8 mouse cellular contexts compared by ENCODE assay signal in the genomic region with DNA sequence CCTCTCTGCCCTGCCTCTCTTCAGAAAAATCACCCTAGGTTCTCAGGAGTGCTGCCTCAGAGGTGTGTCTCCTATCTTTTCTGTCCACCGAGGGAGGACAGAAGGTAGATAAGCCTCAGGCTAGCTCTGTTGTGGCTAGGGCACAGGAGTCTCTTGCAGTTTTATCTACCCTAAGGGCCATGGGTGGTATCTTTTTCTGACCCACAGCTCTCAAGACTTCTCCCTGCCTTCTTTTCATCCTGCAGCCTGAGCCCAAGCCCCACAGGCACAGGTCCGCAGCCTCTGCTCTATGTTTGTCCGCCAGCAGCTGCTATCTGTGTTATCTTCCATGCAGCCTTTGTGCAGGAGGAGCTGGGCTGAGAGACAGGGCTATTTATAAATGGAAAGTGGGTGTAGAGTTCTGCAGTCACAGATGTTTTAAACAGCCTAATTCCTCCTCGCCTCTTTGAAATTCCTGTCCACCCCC. TPM values are rescaled to one million over a fixed set of nuclear protein-coding genes. Genes with fewer than 3 reads are reported as not detected.
DNase-seq lines count a peak whose midpoint lies in the region; ATAC-seq and TF ChIP-seq lines count a peak whose summit lies in the region.

No protein-coding gene starts in this region.

- TF ChIP-seq POLR2A in MEL (IDR thresholded peaks at IDR 0.05; ENCODE audit: control insufficient read depth in 1 of 2, insufficient read depth in 1 of 2, low read depth in 1 of 2, low read length in 2 of 2, poor library complexity in 1 of 2) = no peak

- H3K9ac ChIP-seq in MEL (ENCODE audit: control insufficient read depth, low read depth, low read length, poor library complexity, severe bottlenecking) = no peak overlapping the region

- TF ChIP-seq RAD21 in MEL (IDR thresholded peaks at IDR 0.05; ENCODE audit: low read depth, low read length) = no peak

- H3K4me3 ChIP-seq in MEL (ENCODE audit: control insufficient read depth in 1 of 2, insufficient read depth in 1 of 2, low read depth in 2 of 2, low read length in 2 of 2) = peak overlapping the region in 1 of 2 experiments; percentile 23; a peak in 1 of 4 replicates

- ATAC-seq in erythroblast, adult 5-6 weeks (replicated peaks; ENCODE audit: low FRiP score, poor library complexity, severe bottlenecking) = peak; percentile 71

- TF ChIP-seq CTCF in MEL (IDR thresholded peaks at IDR 0.05 in 2 of 3, conservative IDR thresholded peaks at IDR 0.05 in 1 of 3; ENCODE audit: control insufficient read depth in 1 of 3, insufficient read depth in 1 of 3, low read depth in 2 of 3, low read length in 3 of 3, poor library complexity in 1 of 3, severe bottlenecking in 1 of 3) = no peak

- no peaks in the 10 kb centered on the region for H3K9me3 ChIP-seq in MEL (replicated peaks; ENCODE audit: insufficient read depth, low read length)

- no peaks in the 10 kb centered on the region for H3K79me2 ChIP-seq in MEL (ENCODE audit: control insufficient read depth, insufficient read depth, low read length, poor library complexity)

- peak overlapping the region; percentile 66 for H3K27ac ChIP-seq in MEL (ENCODE audit: control insufficient read depth, low read depth, low read length)

- H3K27me3 ChIP-seq in MEL (ENCODE audit: control insufficient read depth in 1 of 2, insufficient read depth in 2 of 2, low read length in 2 of 2) = no peaks in the 10 kb centered on the region

- H3K36me3 ChIP-seq in MEL (ENCODE audit: control insufficient read depth in 1 of 2, insufficient read depth in 2 of 2, low read length in 2 of 2) = peaks cover 1 to 25% of the 10 kb centered on the region in 2 experiments; a peak in 3 of 4 replicates

- TF ChIP-seq EP300 in MEL (IDR thresholded peaks at IDR 0.05; ENCODE audit: low read depth in 1 of 2, low read length in 2 of 2) = peak; percentile 66 to 76

- DNase-seq in heart, adult 11 months = peak; percentile 95
- no peak for DNase-seq in heart, postnatal 25 days (ENCODE audit: low spot score)
- DNase-seq in MEL (ENCODE audit: low read depth, low spot score) = peak; percentile 74
- DNase-seq in left cerebral cortex, postnatal 14 days (ENCODE audit: low spot score in 2 of 2) = peak; percentile 65 to 79
- DNase-seq in right cerebral cortex, adult 2 months (ENCODE audit: low spot score in 2 of 2) = peak; percentile 64 to 66
- no peak for DNase-seq in kidney, postnatal 14 days
- no peak for DNase-seq in cerebellum, adult 11-12 months

- peaks cover 20 to 24% of the 10 kb centered on the region in 2 experiments for H3K4me1 ChIP-seq in MEL (ENCODE audit: control insufficient read depth in 1 of 2, insufficient read depth in 2 of 2, low read length in 2 of 2)

- intact Hi-C loops in heart, postnatal 25 days (cut with DNase I) = no loop called here
- intact Hi-C loops in left cerebral cortex, postnatal 14 days (cut with DNase I) = loop anchor here (10.0 kb wide), 1 partner anchor 95 kb away; no protein-coding TSS in a partner anchor

TF ChIP-seq in MEL, 35 proteins besides CTCF, POLR2A, EP300 and RAD21:
- TF ChIP-seq MAFK (IDR thresholded peaks at IDR 0.05; ENCODE audit: borderline replicate concordance, low read depth, low read length) = no peak
- TF ChIP-seq ZMIZ1 (IDR thresholded peaks at IDR 0.05; ENCODE audit: low read depth, low read length) = no peak
- TF ChIP-seq BHLHE40 (IDR thresholded peaks at IDR 0.05; ENCODE audit: borderline replicate concordance, low read depth, low read length) = no peak
- TF ChIP-seq ZNF384 (IDR thresholded peaks at IDR 0.05; ENCODE audit: low read depth, low read length) = no peak
- peak; percentile 63 for TF ChIP-seq TAL1 (IDR thresholded peaks at IDR 0.05; ENCODE audit: low read length)
- no peak for TF ChIP-seq E2F4 (IDR thresholded peaks at IDR 0.05; ENCODE audit: borderline replicate concordance, low read depth, low read length)
- 0 out of 2 replicates have a peak, but pooled peaks have one; percentile 24 for TF ChIP-seq SMC3 (IDR thresholded peaks at IDR 0.05; ENCODE audit: low read depth, low read length)
- no peak for TF ChIP-seq KAT2A (conservative IDR thresholded peaks at IDR 0.05; ENCODE audit: low read depth, low read length)
- peak; percentile 39; the same call in 1 of the 2 replicates for TF ChIP-seq SIN3A (IDR thresholded peaks at IDR 0.05; ENCODE audit: low read length)
- TF ChIP-seq HCFC1 (IDR thresholded peaks at IDR 0.05; ENCODE audit: low read depth, low read length) = no peak
- no peak for TF ChIP-seq MYB (IDR thresholded peaks at IDR 0.05; ENCODE audit: low read depth, low read length)
- TF ChIP-seq MYC (IDR thresholded peaks at IDR 0.05; ENCODE audit: low read depth, low read length) = no peak
- no peak for TF ChIP-seq JUND (IDR thresholded peaks at IDR 0.05; ENCODE audit: low read depth, low read length)
- TF ChIP-seq POLR2AphosphoS2 (IDR thresholded peaks at IDR 0.05; ENCODE audit: low read length) = no peak
- no peak for TF ChIP-seq CHD1 (IDR thresholded peaks at IDR 0.05; ENCODE audit: low read depth, low read length)
- peak; percentile 73 for TF ChIP-seq ETS1 (IDR thresholded peaks at IDR 0.05; ENCODE audit: low read depth, low read length)
- peak; percentile 79 for TF ChIP-seq TCF12 (IDR thresholded peaks at IDR 0.05; ENCODE audit: low read depth, low read length)
- TF ChIP-seq ZKSCAN1 (IDR thresholded peaks at IDR 0.05; ENCODE audit: low read depth, low read length) = no peak
- no peak for TF ChIP-seq NELFE (IDR thresholded peaks at IDR 0.05; ENCODE audit: low read depth, low read length)
- TF ChIP-seq MAZ (IDR thresholded peaks at IDR 0.05; ENCODE audit: low read depth, low read length) = no peak
- no peak for TF ChIP-seq UBTF (IDR thresholded peaks at IDR 0.05; ENCODE audit: borderline replicate concordance, insufficient read depth, low read depth, low read length)
- TF ChIP-seq GATA1 (IDR thresholded peaks at IDR 0.05; ENCODE audit: low read depth, low read length) = peak; percentile 79
- no peak for TF ChIP-seq USF2 (IDR thresholded peaks at IDR 0.05; ENCODE audit: borderline replicate concordance in 1 of 2, insufficient read depth in 1 of 2, low read depth in 1 of 2, low read length in 2 of 2)
- TF ChIP-seq TBP (IDR thresholded peaks at IDR 0.05; ENCODE audit: low read depth, low read length) = no peak
- no peak; the same call in 1 of the 2 replicates for TF ChIP-seq MXI1 (IDR thresholded peaks at IDR 0.05; ENCODE audit: low read depth, low read length)
- TF ChIP-seq RCOR1 (IDR thresholded peaks at IDR 0.05; ENCODE audit: low read depth, low read length) = peak; percentile 59
- no peak for TF ChIP-seq ZC3H11A (IDR thresholded peaks at IDR 0.05; ENCODE audit: low read depth, low read length)
- TF ChIP-seq MEF2A (IDR thresholded peaks at IDR 0.05; ENCODE audit: extremely low read depth, insufficient replicate concordance, low read depth, low read length, poor library complexity, severe bottlenecking) = peak; percentile 93; the same call in 1 of the 2 replicates
- TF ChIP-seq CHD2 (IDR thresholded peaks at IDR 0.05; ENCODE audit: low read length) = no peak; the same call in 1 of the 2 replicates
- peak; percentile 43; the same call in 1 of the 2 replicates for TF ChIP-seq MAX (IDR thresholded peaks at IDR 0.05; ENCODE audit: low read length)
- TF ChIP-seq GABPA (IDR thresholded peaks at IDR 0.05; ENCODE audit: low read depth, low read length) = no peak
- no peak for TF ChIP-seq NRF1 (IDR thresholded peaks at IDR 0.05; ENCODE audit: insufficient read depth, low read depth, low read length, poor library complexity, severe bottlenecking)
- no peak for TF ChIP-seq ELF1 (IDR thresholded peaks at IDR 0.05; ENCODE audit: low read depth, low read length)
- TF ChIP-seq USF1 (IDR thresholded peaks at IDR 0.05; ENCODE audit: low read depth, low read length) = no peak
- no peak for TF ChIP-seq POLR2AphosphoS5 (IDR thresholded peaks at IDR 0.05; ENCODE audit: borderline replicate concordance, low read depth, low read length)

RNA-seq across cellular contexts. Expression of a gene that starts 15.5 kb away (rescaled TPM):
- total RNA-seq in heart, postnatal 25 days (2021) = 1 to 10 TPM; 3.6 to 4.1 TPM
- not detected in 2 replicates for total RNA-seq in MEL (2012; rRNA removed)
- not detected for polyA plus RNA-seq in MEL (2012; ENCODE audit: insufficient read depth in 1 of 2, insufficient read length in 2 of 2, low read depth in 1 of 2, low replicate concordance in 2 of 2, missing spikeins in 1 of 2)
- not detected in 2 replicates for total RNA-seq in erythroblast, adult 5-6 weeks (2015; ENCODE audit: low replicate concordance)
- total RNA-seq in erythroblast, adult 5-6 weeks (2017; ENCODE audit: low replicate concordance) = not detected in 2 replicates
- total RNA-seq in left cerebral cortex, postnatal 14 days (2021) = 100 to 1,000 TPM; 261 to 310 TPM

RNA-seq across cellular contexts. Expression of a gene that starts 23.2 kb away (rescaled TPM):
- total RNA-seq in heart, postnatal 25 days (2021) = 100 to 1,000 TPM; 187 to 188 TPM
- total RNA-seq in MEL (2012; rRNA removed) = 85.7 and 91.5 TPM in 2 replicates
- polyA plus RNA-seq in MEL (2012; ENCODE audit: insufficient read depth in 1 of 2, insufficient read length in 2 of 2, low read depth in 1 of 2, low replicate concordance in 2 of 2, missing spikeins in 1 of 2) = 100 to 1,000 TPM in 1 of 2 experiments, not detected in 1; 167 TPM
- 61.7 and 91.3 TPM in 2 replicates for total RNA-seq in erythroblast, adult 5-6 weeks (2015; ENCODE audit: low replicate concordance)
- total RNA-seq in erythroblast, adult 5-6 weeks (2017; ENCODE audit: low replicate concordance) = 37.2 and 37.7 TPM in 2 replicates
- 100 to 1,000 TPM; 129 to 134 TPM for total RNA-seq in left cerebral cortex, postnatal 14 days (2021)

RNA-seq across cellular contexts. Expression of a gene that starts 34.4 kb away (rescaled TPM):
- 10 to 100 TPM; 18.0 to 22.2 TPM for total RNA-seq in heart, postnatal 25 days (2021)
- 18.0 and 21.9 TPM in 2 replicates for total RNA-seq in MEL (2012; rRNA removed)
- polyA plus RNA-seq in MEL (2012; ENCODE audit: insufficient read depth in 1 of 2, insufficient read length in 2 of 2, low read depth in 1 of 2, low replicate concordance in 2 of 2, missing spikeins in 1 of 2) = 10 to 100 TPM in 1 of 2 experiments, not detected in 1; 23.1 TPM
- 1.7 and 5.8 TPM in 2 replicates for total RNA-seq in erythroblast, adult 5-6 weeks (2015; ENCODE audit: low replicate concordance)
- 2.8 TPM in 2 replicates for total RNA-seq in erythroblast, adult 5-6 weeks (2017; ENCODE audit: low replicate concordance)
- 10 to 100 TPM; 33.1 to 35.0 TPM for total RNA-seq in left cerebral cortex, postnatal 14 days (2021)

RNA-seq across cellular contexts. Expression of a gene that starts 34.5 kb away (rescaled TPM):
- total RNA-seq in heart, postnatal 25 days (2021) = 100 to 1,000 TPM; 854 to 889 TPM
- total RNA-seq in MEL (2012; rRNA removed) = 134 and 137 TPM in 2 replicates
- polyA plus RNA-seq in MEL (2012; ENCODE audit: insufficient read depth in 1 of 2, insufficient read length in 2 of 2, low read depth in 1 of 2, low replicate concordance in 2 of 2, missing spikeins in 1 of 2) = 100 to 1,000 TPM in 1 of 2 experiments, not detected in 1; 193 TPM
- 36.2 and 37.3 TPM in 2 replicates for total RNA-seq in erythroblast, adult 5-6 weeks (2015; ENCODE audit: low replicate concordance)
- 28.0 and 29.0 TPM in 2 replicates for total RNA-seq in erythroblast, adult 5-6 weeks (2017; ENCODE audit: low replicate concordance)
- total RNA-seq in left cerebral cortex, postnatal 14 days (2021) = 100 to 1,000 TPM; 224 to 244 TPM

Comparison
In these comparisons a context has a peak if more than half of its experiments do, and no peak if none do; other contexts are left out.
1. DNase-seq: peak in heart, adult 11 months (single experiment), MEL (single experiment), left cerebral cortex, postnatal 14 days (2 of 2) and right cerebral cortex, adult 2 months (2 of 2); none in heart, postnatal 25 days (single experiment), kidney, postnatal 14 days (single experiment) and cerebellum, adult 11-12 months (single experiment).
2. RNA of a gene that starts 15.5 kb away (total RNA-seq): 261 to 310 TPM in left cerebral cortex, postnatal 14 days; 3.6 to 4.1 TPM in heart, postnatal 25 days, not detected in MEL and not detected in erythroblast, adult 5-6 weeks; every median in the first group is over 10 times any median in the second.